Mouse (Mus musculus) layer of hippocampus, adult 18-20 months (tissue): Measurements from ENCODE around the gene Agap1. TPM values are rescaled to one million over a fixed set of nuclear protein-coding genes. Genes with fewer than 3 reads are reported as not detected.
A peak's percentile ranks its signal among the peaks of the same experiment; 100 is the strongest.

ENCODE experiments used
- DNase-seq, 2 experiments: peaks; one replicate each; pipeline ENCODE4 v3.0.0; 2022; ENCODE audit warnings: low spot score in 2 of 2
- total RNA-seq, 2 experiments: library from RNA; stranded (reverse); gene quantifications; 2 replicates each; pipeline ENCODE4 v1.2.3; 2021

Gene Agap1
- total RNA-seq, 2 experiments from 2014 or later = 289 to 304 TPM

DNA sequence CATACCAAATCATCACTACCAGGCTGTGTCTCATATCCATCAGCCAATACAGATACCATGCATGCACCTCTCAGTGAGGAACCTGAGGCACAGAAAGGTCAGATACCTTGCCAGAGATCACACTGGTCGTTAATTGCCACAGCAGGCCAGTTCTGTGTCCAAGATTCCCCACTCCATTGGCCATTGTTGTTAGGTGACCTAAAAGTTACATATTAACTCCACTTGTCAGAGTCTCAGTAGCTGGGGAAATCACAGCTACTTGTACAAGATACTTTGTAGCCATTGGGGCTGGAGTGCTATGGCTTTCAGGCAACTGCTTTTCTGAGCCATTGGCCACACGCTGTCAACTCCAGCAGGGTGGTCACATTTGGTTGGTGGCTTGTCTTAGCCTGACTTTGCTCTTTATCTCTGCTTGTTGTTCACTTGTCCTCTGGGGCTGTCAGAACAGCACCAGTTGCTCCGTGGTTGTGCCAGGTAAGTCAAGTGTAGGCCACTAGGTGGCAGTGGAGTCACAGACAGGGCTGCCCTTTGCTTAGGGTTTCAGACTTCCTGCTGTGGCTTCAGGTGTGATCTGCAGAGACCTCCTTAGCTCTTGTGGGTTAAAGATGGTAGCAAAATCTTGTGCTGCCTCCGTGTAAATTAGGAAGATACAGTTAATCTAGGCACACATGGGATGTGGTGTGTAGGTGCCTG lies 191.9 kb downstream of the Agap1 start:
- peak in 1 of 2 experiments; percentile 74 for DNase-seq

DNA sequence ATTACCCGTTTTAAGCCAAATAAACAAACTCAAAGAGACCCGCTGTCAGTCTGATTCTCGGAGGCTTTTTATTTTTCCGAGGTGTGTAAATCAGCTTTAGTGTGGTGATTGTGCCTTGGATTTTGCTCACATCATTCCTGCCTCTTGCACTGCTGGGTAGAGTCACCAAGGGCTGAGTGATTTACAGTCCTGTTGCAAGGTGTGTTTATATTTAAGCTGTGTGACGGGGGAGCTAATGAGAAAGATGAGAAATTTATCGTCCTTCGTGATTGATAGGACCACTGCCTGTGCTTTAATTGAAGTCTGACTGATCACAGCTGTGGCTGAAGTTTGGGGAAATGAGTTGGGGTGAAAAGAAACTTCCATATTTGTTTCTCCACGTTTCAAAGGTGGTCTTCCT lies 192.9 kb downstream of the Agap1 start:
- DNase-seq = no peak

DNA sequence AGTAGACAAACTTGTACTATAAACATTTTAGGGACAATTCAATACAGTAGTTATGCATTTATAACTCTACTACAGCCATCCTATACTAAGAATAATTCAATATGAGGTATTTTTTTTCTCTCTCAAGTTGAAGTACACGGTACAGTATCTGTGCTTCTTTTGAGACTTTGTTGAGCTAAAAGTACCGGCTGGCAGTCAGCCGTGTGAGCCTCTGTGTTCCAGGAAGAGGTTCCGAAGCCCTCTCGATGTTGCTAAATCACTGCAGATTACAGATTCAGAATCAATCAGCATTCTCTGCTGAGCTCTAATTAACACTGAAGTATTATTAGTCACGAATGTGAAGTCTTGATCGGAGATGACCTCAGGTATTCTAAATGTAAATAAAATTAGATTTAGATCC lies 196.0 kb downstream of the Agap1 start:
- no peak for DNase-seq

DNA sequence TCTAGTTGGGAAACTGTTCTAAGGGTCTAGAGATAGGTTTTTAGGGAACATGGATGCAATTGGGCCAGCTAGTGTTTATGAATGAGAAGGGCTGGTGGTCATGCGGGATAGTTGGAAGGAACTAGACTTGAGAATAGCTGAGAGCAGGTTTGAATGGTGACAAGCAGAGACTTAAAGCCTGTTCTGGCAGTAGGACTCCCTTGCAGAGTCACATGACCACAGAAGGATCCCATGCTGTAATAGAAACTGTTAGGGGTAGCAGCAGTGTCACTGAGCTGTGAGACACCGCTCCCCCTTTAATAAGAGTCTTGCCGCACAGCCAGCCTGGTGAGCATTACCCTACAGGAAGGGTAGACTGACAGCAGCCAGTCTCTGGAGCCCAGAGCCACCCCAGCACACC lies 201.6 kb downstream of the Agap1 start:
- DNase-seq = no peak

DNA sequence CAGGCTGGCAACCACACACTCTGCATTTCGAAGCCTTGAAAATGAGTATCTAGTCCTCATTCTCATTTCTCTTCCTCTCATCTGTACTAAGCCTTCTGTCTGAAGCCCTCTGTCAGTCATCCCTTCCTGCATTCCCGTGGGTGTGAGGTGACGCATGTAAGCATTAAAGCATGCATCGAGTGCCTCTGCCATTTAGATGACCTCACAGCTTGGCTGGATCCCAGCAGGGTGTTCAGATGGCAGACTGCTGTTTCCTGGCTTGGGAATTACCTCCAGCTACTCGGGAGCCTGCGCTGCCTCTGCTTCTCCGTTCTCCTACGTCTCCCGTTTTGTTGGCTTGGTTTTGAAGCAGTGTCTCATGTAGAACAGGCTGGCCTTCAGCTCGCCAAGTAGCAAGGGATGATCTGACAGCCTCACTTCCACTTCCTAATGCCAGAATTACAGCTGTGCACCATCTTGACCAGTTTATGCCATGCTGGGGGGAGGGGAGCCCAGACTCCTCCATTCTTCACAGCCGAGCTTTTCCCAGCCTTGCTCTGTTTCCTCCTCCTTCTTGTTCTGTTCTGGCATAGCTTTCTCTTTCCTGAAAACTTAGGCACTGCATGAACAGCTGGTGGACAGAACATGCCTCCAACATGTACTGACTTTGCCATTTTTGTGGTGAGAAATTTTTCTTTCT lies 202.2 kb downstream of the Agap1 start:
- DNase-seq = peak; percentile 67 to 71

DNA sequence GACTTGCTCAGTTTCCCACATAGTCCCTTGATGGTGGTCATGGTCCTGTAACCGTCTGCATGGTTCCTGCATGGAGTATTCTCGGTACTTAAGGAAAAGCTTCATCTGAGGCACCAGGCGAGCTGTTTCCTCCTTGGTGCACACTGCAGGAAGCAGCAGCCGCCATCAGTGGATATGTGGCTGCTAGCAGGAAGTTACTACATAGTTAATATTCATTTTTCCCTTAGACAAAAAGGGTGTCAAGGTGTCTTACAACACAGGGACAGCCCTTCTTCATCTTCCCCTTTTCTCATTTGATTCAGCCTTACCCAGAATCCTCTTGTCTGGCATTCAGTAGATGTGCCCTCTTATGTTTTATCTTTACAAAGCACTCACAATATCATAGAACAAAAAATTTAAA lies 206.2 kb downstream of the Agap1 start:
- DNase-seq = no peak

DNA sequence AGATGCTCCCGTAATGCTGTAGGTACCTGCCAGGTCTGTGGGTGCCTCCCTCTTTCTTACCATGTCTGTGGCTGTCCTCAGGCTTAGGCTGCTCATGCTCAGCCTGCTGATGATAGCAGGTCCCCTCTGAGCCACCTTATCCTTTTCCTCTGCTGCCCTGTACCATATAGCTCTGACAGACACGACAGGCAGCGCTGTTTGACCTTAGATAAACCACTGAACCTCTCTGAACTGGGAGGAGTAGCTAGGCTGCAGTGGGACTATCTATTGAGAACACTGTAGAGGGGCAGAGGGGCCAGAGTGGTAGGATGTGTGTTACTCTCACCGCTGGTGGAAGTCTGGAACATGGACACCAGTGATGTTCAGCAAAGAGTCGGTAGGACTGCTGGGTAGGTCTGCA lies 211.5 kb downstream of the Agap1 start:
- no peak for DNase-seq

DNA sequence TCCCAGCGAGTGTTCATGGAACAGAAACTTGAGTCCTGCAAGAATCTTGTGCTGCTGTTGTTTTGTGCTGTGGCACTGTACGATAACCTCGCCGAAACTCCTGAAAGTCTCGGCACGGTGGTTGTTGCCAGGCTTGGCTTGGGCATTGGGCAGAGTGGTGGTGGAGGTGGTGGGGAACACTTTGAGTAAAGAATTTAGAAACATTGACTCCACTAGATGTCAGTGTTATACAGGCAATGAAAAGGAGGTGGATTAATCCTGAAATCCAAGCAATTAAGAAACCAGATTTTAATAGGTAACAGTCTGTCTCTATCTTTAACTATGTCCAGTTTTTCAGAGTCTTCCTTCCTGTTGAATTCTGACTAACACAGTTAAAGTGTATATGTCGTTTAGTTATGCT lies 212.8 kb downstream of the Agap1 start:
- peak in 1 of 2 experiments; percentile 31 for DNase-seq

DNA sequence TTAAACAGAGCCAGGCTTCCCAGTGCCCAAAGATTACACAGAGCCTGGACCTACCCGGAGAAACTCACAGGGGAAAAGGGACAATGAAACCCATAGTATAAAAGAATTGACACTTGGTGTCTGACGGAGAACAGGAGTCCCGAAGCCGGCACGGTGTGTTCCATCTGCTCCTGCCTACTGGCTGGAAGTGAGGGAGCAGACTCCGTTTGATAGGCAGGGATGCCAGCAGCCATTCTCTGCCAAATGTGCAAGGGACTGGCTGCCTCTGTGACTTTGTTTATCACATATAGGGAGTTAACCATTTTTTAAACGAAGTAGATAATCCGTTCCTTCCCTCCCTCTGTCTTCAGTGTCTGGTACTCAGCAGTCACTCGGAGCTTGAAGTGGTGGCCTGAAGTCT lies 214.0 kb downstream of the Agap1 start:
- peak; percentile 44 to 68 for DNase-seq

DNA sequence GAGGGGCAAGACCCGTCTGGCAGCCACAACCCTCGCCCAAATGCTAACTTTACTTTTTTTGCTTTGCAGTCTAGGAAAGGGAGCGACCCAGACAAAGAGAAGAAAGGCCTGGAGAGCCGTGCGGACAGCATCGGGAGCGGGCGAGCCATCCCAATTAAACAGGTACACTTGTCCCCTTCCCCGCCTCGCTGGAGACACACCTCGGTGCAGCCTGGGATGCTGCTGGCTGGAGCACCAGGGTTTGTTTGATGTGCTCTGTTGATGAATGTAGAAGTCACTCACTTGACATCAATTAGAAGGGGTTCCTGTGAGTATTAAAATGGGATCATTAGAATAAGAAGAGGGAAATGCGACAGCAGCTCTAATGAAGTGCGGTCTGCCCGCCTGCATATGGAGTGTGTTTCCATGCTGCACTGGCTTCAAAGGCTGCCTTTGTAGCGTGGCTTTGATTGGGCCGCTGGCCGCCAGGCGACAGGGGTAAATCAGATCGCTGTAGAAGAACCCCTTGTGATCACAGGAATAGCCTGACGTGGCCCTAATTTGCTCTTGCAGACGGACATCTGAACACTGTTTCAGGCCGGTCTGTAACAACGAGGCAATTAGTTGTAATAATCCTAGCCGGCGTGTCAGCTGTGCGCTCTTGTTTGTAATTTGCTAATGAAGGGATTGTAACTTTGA lies 216.6 kb downstream of the Agap1 start:
- DNase-seq = no peak

DNA sequence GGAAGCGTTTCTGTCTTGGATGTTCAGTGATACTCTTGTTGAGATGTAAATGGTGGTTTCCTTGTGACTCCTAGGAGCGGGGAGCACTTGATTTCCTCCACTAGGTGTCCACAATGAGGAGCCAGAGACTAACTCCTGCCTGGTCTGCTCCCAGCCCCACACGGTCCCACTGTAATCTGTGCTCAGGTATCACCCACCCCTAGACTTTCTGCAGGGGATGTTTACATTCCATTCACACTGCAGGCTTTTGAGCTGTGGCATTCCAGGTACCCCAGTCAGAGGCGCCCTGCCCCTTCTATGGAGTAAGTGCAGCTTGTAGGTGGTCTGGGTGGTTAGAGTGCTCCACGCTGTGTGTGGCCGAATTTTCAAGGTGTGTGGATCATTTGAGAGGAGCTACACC lies 218.5 kb downstream of the Agap1 start:
- no peak for DNase-seq

DNA sequence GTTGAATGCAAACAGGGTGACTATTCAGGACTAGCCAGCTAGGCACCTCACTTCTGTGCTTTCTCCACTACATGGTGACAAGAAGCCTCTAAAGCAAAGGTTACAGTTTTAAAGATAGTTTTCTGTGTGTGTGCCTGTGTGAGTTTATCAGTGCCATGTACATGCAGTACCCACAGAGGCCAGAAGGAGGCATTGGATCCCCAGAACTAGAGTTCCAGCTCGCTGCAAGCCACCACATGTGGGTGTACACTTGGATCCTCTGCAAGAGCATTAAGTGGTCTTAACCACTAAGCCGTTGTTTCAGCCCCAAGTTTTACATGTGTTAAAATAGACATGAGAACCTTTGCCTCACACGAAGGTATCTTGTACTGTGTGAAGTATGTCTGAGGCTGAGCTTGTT lies 219.1 kb downstream of the Agap1 start:
- no peak for DNase-seq

DNA sequence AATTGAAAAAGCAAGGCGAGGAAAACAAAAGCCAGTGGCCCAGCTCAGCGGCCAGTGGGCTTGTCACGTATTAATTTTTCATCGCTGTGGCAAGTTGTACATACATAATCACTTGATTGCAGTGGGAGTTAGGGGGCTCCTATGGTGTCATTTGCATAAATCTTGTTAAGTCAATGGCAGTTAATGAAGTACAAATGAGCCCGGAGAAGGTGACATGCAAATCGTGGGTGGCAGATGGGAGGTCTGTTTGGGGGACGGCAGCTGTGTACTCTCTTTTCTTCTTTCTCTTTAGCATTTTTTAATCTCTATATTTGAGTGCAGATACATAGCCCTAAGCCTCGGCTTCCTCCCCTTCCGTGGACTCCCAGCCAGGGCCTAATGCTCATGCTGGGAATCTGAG lies 220.1 kb downstream of the Agap1 start:
- no peak for DNase-seq

DNA sequence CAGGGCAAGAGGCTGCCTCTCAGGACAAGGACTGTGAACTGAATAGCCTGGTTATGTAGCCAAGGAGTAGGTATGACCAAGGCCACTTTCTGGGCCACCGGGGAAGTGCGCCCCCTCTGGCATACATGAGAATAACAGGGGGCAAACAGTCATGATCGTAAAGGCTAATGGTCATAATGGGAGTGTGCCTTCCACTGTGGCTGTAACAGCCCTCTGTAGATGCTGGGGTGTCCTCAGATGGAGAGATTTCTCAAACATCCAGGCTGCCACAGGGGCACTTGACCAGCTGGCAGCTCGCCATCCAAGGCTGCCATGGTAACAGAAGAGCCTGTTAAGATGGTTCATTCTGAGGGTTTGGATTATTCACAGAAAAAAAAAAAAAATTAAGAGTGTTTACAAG lies 221.8 kb downstream of the Agap1 start:
- peak in 1 of 2 experiments; percentile 40 for DNase-seq

DNA sequence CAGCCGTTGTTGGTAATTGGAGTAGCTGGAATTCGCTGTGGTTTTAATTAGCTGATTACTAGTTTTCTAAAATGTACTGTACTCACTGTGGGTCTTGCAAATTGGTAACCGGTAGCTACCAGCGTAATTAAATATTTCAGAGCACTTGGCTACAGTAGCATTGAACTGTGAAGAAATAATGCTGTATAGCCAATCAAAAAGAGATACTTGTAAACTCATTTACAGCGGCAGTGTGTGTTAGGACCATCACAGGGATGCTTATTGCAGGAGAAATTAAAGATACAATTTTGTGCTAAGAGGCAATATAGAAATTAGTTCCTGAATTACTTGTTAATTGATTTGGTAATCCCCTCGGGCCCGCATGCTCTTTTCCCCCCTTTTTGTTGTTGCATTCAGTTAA lies 226.1 kb downstream of the Agap1 start:
- DNase-seq = no peak

DNA sequence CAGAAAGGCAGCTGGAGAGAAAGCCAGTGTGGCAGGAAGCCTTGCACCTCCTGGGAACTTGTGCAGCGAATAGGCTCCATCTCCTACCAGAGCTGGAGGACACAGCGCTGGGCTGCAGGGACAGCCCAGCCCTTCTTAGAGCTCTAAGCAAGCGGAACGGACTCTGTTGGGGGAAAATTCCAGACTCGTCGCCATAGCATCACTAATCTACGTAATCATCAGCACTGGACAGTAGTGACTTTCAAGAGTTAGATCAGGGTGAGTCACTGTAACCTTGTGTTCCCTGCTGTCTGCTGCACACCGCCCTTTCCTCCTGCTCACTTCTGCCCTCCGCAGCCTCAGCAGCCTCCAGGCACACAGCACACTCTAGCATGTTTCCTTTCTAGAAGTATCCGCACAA lies 234.3 kb downstream of the Agap1 start:
- DNase-seq = no peak

DNA sequence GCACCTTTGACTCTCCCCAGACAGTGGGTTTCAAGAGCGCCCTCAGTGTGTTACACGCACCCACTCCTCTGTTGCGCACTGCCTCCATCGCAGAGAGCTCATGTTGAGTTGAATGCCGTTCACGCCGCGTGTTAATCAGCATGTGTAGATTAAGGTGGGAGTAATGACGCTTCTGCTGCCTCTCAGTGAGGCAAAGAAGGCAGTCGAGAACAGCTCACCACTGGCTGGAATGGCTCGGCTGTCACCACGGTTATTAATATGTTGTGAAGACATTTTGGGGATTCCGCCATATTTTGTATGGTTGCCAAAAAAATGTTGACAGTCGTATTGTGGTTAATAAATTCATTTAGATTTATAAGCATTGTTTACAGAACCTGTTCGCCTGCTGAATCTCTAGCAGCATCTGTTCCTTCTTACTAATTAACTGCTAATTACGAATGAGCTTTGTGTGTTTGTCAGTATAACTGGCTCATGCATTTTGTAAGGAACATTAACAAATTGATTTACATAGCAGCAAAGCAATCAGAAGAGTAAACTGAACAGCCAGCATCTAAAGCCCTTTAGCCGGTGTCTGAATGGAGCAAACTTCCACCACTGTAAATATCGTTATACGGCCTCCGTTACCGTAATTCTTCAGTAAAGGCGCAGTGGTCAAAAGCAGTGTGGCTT lies 235.1 kb downstream of the Agap1 start:
- peak in 1 of 2 experiments; percentile 18 for DNase-seq

DNA sequence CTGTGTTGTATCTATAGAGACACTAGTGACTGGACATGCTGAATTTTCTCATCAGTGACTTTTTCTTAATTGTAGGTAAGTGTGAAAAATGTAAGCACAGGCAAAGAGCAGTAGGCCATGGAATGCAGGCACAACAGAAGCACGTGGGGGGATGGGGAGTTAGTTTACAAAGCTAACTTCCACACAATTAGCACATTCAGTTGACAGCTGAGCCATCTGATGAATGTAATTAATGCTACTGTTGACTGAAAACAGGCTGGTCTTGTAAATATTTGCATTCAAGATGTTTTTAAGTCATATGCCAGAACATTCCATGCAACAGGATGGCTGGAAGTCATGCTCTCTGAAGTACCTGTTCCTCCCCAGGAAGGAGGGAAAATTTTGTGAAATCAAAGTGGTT lies 236.5 kb downstream of the Agap1 start:
- no peak for DNase-seq

DNA sequence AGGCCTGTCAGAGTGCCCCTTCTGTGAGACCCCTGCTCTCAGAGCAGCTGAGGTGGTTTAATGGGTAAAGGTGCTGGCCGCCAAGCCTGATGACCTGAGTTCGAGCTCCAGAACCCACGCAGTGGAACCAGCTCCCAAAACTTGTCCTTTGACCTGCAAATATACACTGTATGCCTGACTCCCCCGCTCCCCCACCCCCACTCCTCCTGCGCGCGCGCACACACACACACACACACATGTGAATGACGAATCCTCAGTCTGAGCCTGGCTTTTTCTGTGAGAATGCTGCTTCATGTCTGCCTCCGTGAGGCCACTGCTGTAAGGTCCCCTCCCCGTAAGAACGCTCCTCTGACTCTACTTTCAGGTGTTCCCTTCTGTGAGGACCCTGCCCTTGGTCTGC lies 237.8 kb downstream of the Agap1 start:
- DNase-seq = no peak

DNA sequence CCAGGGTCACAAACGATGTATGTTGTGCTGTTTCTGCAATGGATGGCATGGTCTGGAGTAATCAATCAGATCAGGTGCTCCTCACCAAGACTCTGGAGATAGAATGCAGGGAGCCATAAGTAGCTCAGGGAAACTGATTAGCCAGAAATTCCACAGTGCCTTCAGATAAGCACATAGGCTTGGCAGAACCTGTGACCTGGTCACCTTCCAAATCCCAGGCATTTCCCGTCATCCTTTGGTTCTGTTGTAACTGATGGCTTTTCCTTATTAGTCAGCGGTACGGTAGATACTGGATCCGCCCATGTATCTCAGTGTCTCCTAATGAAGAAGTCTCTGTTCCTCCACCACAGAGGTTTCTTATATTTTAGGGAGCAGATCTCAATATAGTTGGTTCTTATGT lies 240.3 kb downstream of the Agap1 start:
- no peak for DNase-seq

DNA sequence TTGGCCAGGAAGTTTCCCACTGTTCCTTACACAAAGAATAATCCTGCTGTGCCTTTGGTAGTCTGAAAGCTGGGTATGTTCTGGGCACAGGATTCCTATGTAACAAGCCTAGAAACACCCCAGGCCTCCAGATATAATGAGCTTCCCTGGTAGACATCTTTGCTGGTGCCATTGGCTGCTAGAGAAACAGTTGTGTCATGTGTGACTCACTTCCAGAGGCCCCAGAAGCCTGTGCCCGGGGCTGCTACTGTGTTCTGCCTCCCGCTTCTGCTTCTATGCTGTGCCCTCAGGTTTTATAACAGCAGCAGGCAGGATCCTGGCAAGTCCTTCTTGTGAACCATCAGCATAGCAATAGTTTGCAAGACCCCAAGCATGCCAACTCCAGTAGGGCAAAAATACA lies 242.6 kb downstream of the Agap1 start:
- no peak for DNase-seq

DNA sequence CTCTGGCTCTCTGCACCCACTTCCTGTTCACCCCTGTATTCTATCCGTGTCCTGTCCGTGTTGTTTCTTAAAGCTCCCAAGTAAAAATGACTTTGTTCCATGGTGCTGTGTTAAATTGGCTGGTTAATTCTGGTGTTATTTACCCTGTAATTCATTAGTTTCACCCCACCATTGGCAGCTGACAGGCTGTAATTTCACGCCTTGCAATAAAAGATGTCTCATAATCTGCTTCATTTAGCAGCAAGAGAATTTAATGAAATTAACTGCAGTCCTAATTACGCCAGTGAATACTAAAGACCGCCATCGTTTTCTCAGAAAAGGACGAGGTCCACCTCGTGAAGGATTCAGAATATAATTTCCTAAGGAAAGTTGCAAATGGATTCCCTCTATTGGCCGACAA lies 245.6 kb downstream of the Agap1 start:
- DNase-seq = peak in 1 of 2 experiments; percentile 17
